Mouse (Mus musculus) bone marrow macrophage, adult 2 months (primary cell): ENCODE data around the gene Arid4b. TPM values are rescaled to one million over a fixed set of nuclear protein-coding genes. Genes with fewer than 3 reads are reported as not detected.
"Not testable (repeated sequence)": the region's sequence is repeated elsewhere in the genome, so short reads cannot be mapped to it uniquely, and the experiment has no call there.

Experiments used
- H3K27ac ChIP-seq: 2 replicates; pipeline ENCODE4 v1.5.1; 2012; ENCODE audit warnings: low read depth, low read length; ENCODE audit not compliant: insufficient read depth
- H3K4me1 ChIP-seq: 2 replicates; pipeline ENCODE4 v1.6.1; 2012; ENCODE audit warnings: low read length; ENCODE audit not compliant: control insufficient read depth, insufficient read depth
- H3K4me3 ChIP-seq: 2 replicates; pipeline ENCODE4 v1.5.1; 2012; ENCODE audit warnings: mild to moderate bottlenecking, low read length, moderate library complexity; ENCODE audit not compliant: insufficient read depth
- CTCF ChIP-seq: IDR thresholded peaks from 2 replicates; pipeline ENCODE4 v1.5.1; 2012; ENCODE audit warnings: low read depth, mild to moderate bottlenecking, low read length, moderate library complexity
- POLR2A ChIP-seq: IDR thresholded peaks from 2 replicates; pipeline ENCODE4 v1.6.1; 2012; ENCODE audit warnings: mild to moderate bottlenecking, low read depth, low read length, borderline replicate concordance
- polyA plus RNA-seq: library from polyadenylated mRNA; stranded (reverse); fragments of >200 nt; gene quantifications from 2 replicates; pipeline ENCODE4 v1.2.4, GENCODE M21; 2012; ENCODE audit not compliant: missing spikeins, insufficient read depth, insufficient read length

The Arid4b gene
- polyA plus RNA-seq, 1 experiment = 28.0 TPM

DNA sequence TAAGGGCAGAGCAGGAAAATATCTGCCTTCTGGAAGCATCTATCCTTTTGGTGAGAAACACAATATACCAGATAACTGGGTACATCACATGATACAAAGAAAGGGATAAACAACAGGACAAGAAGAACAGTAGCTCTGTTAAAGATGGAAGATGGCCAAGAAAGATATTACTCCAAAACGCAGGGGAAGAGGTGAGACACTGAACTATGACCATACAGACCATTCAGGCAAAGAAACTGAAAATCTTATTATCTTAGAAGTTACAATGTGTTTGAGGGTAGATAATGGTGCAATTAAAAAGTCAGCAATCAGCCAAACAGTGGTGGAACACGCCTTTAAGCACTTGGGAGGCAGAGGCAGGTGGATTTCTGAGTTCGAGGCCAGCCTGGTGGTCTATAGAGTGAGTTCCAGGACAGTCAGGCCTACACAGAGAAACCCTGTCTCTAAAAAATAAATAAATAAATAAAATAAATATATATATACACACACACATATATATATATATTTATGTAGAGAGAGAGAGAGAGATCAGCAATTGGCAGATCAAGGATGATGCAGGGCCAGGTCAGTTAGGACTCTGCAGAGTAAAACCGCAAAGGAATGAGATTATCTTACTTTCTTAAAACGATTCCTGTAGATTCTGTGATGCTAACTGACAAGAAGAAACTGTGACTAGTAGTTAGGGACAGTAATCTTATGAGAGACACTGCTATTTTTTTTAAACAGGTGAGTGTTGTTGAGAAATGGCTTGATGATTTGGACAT is 29.5 kb upstream of the Arid4b start:
- Histone ChIP-seq H3K27ac (no peak overlapping the region), H3K4me1 (peaks cover 26% of the 10 kb centered on the region), H3K4me3 (no peak overlapping the region)
- no peak for TF ChIP-seq CTCF
- no peak for TF ChIP-seq POLR2A

DNA sequence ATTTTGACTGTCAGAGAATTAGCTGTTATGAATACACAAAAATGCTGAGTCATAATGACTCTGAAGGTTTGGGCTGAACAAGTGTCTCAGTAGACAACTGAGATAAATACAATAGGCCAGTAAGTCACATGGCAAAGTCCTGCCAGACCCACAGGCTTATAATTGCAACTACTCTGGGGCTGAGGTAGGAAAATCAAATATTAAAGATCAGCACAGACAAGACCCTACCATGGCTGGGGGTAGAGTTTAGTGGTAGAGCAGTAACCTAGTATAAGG is 29.0 kb upstream of the Arid4b start:
- no peak for TF ChIP-seq CTCF
- TF ChIP-seq POLR2A = no peak
- Histone ChIP-seq H3K27ac (peak overlapping the region; percentile 60), H3K4me1 (peaks cover 26% of the 10 kb centered on the region), H3K4me3 (no peak overlapping the region)

DNA sequence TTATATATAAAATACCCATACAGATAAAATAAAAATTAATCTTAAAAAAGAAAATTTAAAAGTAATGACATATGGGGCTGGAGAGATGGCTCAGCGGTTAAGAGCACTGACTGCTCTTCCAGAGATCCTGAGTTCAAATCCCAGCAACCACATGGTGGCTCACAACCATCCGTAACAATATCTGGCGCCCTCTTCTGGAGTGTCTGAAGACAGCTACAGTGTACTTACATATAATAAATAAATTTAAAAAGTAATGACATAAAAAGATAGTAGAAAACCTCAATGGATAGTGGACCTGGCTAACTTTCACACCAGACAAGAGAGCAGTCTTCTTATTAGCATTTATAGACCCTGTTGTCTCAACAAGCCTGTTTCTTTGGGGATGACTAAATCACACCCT is 27.7 kb upstream of the Arid4b start:
- not testable (repeated sequence) for H3K4me3 ChIP-seq, H3K27ac ChIP-seq
- peaks cover 28% of the 10 kb centered on the region for H3K4me1 ChIP-seq

GRCm38 (mm10) chr13:14035875-14036630 is 27.0 kb upstream of the Arid4b start:
- no peak for TF ChIP-seq CTCF
- TF ChIP-seq POLR2A = no peak
- Histone ChIP-seq H3K4me1 (peaks cover 31% of the 10 kb centered on the region), H3K27ac (peak overlapping the region; percentile 51), H3K4me3 (no peak overlapping the region)

GRCm38 (mm10) chr13:14038911-14039291 is 24.1 kb upstream of the Arid4b start:
- Histone ChIP-seq H3K4me3 (peak overlapping the region; percentile 80), H3K4me1 (peaks cover 22% of the 10 kb centered on the region), H3K27ac (no peak overlapping the region)
- TF ChIP-seq CTCF (no peak), POLR2A (no peak)

GRCm38 (mm10) chr13:14039292-14039965 is 23.6 kb upstream of the Arid4b start, which contains the start of gene Tbce:
Gene Tbce (minus strand): TSS chr13:14039638.
- TF ChIP-seq POLR2A (peak; percentile 64; the same call in 1 of the 2 replicates), CTCF (no peak)
- Histone ChIP-seq H3K27ac (peak within 1 kb of the TSS; percentile 88), H3K4me1 (peaks cover 17% of the 10 kb centered on the region)

GRCm38 (mm10) chr13:14040186-14040585 is 22.8 kb upstream of the Arid4b start:
- TF ChIP-seq CTCF = no peak
- no peak for TF ChIP-seq POLR2A
- Histone ChIP-seq H3K27ac (peak overlapping the region; percentile 88), H3K4me3 (peak overlapping the region; percentile 80), H3K4me1 (peaks cover 10% of the 10 kb centered on the region)

More at GRCm38 (mm10) chr13:14039292-14039965, 23.6 kb upstream of the Arid4b start, which contains the start of gene Tbce:
- H3K4me3 ChIP-seq = peak within 1 kb of the TSS; percentile 80

DNA sequence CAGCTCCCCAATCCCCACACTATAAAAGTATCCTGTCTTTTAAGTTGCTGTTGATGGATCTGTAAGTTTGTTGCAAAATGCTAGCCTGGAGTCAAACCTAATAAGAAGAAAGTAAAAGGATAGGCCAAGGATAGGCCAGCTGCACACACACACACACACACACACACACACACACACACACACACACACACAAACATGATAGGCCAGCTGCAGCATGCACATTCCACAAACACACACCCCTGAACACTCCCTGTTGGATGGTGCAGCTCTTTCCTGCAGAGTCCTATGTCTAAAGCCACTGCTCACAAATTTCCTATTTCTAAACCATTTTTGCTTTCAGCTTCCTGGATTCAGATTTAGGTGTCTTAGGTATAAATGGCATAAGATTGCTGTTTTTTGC is 19.2 kb upstream of the Arid4b start:
- Histone ChIP-seq H3K4me1 (peaks cover 4% of the 10 kb centered on the region), H3K27ac (no peak overlapping the region), H3K4me3 (no peak overlapping the region)
- TF ChIP-seq POLR2A (no peak), CTCF (no peak)

DNA sequence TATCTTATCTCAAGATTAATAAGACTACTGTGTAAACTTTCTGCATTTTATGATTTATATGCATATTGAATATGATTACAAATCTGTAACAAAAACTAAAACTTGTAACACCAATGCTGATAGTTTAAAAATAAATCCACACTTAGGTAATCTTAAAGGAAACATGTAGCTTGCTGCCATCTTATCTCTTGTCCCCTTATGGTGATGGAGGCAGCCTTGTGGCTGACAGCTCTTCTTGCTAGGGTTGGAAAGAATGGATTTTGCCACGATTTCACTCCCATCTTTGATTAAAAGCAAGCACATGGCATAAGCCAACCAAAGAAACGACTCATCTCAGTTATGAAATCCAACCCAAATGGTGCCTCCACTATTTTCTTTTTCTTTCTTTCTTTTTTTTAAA is 18.5 kb upstream of the Arid4b start:
- Histone ChIP-seq H3K4me1 (peaks cover 4% of the 10 kb centered on the region), H3K4me3 (no peak overlapping the region), H3K27ac (no peak overlapping the region)
- TF ChIP-seq CTCF (no peak), POLR2A (no peak)

- no peaks in the 10 kb centered on the region for H3K4me1 ChIP-seq
- H3K4me3 ChIP-seq = no peak overlapping the region
- H3K27ac ChIP-seq = no peak overlapping the region
- TF ChIP-seq CTCF (no peak), POLR2A (no peak)
Measured at GRCm38 (mm10) chr13:14049878-14050277, 13.2 kb upstream of the Arid4b start.
